Mouse (Mus musculus): Measurements from ENCODE around the gene AF067063. TPM values are rescaled to one million over a fixed set of nuclear protein-coding genes. Genes with fewer than 3 reads are reported as not detected.
"Not testable (repeated sequence)": the region's sequence is repeated elsewhere in the genome, so short reads cannot be mapped to it uniquely, and the experiment has no call there.

The AF067063 gene
- not detected for total RNA-seq (2022)

DNA sequence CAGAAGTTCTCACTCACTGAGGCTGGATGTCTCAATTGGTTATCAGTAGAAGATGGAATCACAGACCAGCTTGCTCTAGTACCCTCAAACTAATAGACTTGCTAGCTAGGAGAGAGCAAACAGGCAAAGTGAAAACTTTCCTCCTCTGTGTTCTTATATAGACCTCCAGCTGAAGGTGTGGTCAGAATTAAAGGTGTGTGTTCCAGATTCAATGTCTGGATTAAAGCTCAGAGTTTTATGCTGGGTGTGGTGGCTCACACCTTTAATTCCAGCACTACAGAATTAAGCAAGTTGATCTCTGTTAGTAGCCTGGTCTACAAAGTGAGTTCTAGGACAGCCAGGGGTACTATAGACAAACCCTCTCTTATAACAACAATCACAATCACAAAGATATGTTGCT, at the start of gene AF067063:
Gene AF067063 (minus strand): TSS at position 101 of the 400 bp plus-strand sequence.
- not testable (repeated sequence) for DNase-seq (ENCODE audit: low spot score)

DNA sequence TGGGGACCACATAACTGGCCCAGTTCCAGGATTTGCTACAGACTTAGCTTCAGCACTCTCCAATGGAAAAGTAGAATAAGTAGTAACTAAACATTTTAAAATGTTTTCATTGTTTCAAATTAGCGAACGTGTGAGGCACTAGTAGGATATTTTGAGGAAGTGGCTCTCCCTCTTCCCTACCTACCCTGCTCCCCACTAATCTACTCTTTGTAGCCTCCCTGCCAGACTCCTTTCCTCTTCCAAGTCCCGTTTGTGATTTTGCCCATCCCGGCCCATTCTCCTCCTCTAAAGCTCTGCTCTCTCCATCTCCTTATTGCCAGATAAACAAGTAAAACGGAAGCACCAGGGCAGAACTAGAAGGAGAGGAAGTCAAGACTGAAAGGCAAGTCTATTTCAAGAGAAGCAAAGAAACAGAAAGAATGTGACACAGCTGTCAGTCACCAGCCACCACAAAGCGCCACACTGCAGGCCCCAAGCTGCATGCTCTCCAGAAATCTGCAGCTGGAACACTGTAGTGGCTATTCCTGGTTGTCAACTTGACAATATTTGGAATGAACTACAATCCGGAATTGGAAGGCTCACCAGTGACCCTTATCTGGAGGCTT, 34.5 kb upstream of the AF067063 start:
- DNase-seq (ENCODE audit: low spot score), result not testable (repeated sequence)

DNA sequence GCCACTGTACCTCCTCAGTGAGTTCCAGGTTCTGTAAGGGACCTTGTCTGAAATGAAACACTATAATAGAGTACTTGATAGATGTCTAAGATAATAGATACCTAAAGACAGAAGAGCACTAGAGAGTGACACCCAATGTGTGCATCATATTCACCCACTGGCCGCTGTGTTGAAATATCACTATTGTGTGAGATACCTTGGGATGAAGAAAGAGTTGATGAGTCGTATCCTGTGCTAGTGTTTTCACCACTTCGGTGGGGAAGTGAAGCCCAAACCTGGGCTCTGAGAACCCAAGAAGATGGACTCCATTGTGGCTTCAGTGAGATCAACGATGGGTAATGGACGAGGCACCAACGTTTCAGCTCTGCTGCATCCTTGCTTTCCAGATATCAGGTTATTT, 32.4 kb upstream of the AF067063 start:
- DNase-seq (ENCODE audit: low spot score), result not testable (repeated sequence)

DNA sequence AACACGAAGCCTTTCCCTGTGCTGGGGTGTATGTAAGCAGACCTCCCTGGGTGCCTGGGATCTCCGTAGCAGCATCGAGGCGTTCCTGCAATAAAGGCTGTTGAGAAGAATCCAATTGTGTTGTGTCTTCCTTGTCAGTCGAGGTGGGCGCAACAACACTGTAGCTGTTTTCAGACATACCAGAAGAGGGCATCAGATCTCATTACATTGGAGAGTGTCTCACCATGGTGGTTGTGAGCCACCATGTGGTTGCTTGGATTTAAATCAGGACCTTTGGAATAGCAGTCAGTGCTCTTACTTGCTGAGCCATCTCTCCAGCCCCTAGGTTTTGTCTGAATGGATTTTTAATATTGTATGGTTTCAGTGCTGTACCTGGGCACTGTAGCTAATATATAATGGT, 10.0 kb upstream of the AF067063 start:
- DNase-seq (ENCODE audit: low spot score), result not testable (repeated sequence)

DNA sequence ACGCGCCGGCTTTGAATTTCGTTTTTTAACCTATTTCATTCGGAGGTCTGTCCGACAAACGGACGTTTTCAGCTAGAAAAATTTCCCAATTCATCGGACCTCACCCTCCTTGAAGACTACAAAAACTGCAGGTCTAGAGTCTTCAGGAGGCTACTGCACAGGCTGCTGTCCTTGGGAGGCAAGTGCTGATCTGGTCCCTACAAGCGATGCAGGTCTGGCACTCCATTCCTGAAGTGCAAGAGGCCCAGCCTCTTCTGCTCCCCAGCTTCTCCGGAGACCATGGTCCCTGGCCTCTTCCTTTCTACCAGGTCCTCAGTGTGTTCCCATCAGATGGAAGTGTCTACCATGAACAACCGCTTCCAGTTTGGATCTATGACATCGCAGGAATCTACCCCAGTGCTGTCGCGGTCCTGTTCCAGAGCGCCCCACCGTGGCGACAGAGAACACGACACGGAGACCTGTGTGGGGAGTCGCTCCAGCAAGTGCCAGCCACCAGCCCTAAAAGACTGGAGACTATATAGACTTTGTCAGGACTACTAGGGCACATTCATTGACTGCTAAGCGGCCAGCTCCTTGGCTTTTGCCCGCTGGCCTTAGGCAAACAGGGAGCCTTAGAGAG, 7.8 kb upstream of the AF067063 start:
- not testable (repeated sequence) for DNase-seq (ENCODE audit: low spot score)

DNA sequence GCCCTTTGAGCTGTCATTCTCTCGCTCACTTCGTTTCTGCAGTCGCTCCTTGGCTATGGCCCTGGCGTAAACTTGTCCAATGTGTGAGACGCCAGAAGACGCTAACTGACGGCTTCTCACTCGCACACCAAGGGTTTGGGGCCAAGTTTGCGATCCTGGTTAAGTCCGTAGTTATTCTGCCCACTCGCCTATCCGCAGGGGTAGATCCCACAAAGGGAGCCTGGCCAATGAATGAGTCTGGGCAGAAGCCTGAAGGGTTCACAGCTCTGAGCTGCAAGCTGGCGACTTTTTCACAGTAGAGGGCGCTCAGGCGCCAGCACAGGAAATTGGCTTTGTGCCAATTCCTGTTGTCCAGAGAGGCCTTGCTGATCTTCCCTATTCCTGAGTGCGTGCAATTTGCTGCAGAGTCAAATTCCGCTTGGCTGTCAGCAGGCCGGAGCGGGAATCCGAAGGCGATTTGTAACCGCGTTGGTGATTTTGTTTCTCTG, 6.4 kb upstream of the AF067063 start:
- peak; percentile 7 for DNase-seq (ENCODE audit: low spot score)

DNA sequence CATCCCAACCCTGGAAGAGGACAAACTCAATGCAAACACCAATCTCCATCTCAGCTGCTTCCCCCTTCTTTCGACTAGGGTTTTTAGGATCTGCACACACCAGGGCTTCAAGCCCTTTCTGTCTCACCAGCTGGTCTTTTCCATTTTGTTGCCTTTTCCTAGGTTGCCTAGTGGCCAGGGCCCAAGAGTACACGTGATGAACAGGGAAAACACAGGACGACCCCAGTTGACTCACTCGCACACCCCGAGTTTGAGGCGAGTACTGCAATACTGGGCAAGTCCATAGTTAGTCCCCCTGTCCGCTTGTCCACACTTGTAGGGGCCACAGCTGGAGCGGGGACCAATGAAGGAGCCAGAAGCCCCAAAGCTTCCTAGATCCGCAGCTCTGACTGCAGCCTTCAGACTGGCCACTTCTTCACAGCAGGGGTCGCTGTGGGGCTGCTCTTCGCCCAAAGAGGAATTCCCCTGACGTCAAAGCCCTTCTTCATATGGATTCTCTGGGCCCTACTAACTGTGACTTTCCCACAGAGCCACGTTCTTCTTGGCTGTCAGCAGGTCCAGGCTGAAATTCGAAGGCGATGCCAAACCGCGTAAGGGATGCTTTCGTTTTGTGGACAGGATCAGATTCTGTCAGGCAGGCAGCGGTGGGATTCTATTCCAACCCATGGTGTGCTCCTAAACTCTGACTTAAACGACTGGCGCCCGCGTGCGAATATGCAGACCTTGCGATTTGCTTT, 5.5 kb upstream of the AF067063 start, which contains the start of gene D13Ertd608e:
Gene D13Ertd608e (plus strand): TSS at position 687 of the 737 bp plus-strand sequence.
- DNase-seq (ENCODE audit: low spot score), result peak; percentile 19

DNA sequence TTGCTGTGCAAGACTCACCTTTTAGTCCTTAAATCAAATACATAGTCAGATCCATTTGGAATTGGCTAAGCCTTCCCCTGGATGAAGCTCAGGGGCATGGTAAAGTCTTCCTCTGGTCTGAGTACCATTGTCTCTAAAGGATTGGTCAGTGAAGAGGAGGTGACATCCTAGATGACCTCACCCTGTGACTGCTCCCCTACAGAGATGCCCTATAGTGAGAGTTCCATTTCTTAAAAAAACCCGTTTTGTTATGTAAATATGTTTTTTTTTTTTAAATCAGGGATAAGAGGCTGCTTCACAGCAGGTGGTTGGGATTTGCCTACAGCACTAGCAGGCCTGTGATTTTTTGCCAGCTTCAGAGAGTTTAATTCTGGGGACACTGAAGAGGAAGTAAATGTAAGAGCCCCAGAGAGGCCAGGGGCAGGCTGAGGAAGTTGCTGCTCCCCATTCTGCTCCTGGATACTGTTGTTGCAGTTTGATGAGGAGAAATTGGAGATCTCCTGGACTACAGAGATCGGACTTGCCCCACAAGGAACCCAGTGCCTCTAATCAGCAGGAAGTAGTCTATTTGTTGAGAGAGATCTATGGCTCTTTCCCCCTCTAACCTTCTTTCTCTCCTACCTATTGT, 12.3 kb downstream of the AF067063 start:
- no peak for DNase-seq (ENCODE audit: low spot score)

DNA sequence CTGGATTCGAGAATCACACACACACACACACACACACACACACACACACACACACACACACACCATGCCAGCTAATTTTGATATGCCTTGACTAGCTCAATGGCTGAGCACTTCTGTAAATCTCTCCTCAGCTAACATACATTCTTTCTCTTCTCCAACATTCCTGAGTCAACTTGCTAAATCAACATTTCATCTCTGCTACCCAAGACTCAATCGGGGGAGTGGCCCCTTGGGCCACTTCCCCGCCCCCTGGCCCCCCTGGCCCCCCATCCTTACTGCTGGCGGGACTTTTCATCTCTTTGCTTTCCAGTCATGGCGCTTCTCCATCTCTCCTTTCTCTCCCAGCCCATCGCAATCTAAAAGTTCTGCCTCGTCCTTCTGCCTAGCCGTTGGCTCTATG, 13.2 kb downstream of the AF067063 start:
- no peak for DNase-seq (ENCODE audit: low spot score)

DNA sequence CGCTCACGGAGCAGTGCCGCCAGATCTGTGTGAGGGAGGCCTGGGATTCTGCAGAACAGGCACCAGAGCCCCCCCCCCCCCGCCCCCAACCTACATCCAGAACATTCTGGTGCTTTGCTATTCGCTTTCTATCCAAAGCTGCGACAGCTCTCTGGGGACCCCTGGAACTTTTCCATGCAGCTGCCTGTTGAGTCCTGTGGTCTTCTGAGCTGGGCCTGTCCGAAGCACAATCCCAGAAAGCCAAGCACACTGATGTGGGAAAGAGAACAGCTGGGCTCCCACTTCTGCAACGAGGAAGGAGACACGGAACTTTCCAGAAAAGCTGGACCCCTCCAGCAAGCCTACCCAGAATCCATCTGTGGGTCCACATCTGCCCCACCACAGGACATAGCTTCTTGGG, 20.0 kb downstream of the AF067063 start:
- no peak for DNase-seq (ENCODE audit: low spot score)

DNA sequence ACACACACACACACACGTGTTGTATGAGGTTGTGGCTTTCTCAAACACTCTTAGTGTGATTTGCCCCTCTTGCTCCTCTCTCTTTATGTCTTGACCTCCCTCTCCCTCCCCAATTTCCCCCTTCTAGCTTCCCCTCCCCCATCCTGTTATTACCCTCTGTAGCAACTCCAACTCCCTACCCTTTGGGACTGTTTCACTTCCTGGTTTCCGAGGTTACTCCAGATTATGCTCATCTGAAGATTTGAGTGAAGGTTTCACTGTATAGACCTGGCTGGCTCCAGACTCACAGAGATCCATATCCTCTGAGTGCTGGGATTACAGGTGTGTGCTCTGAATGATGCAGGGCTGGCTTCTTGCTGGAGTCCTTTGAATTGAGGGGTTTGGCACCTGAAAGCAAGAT, 21.1 kb downstream of the AF067063 start:
- DNase-seq (ENCODE audit: low spot score), result no peak

DNA sequence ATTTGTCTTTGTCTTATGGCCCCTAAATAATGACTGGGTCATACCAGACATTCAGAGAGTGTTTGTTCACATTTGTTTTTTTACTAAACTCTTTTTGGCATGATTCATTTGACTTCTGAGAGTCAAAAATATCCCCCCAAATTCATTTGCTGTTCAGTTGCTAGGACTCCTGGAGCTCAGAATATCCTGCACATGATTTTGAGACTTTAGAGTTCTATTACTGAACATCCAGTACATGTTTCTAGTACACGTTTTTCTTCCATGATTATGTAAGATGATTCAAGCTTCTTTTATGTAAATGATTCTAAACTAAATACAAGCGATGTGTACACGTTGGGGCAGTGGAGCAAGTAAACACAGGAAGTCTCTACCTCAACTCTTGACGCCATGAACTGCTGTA, 32.4 kb downstream of the AF067063 start:
- no peak for DNase-seq (ENCODE audit: low spot score)

DNA sequence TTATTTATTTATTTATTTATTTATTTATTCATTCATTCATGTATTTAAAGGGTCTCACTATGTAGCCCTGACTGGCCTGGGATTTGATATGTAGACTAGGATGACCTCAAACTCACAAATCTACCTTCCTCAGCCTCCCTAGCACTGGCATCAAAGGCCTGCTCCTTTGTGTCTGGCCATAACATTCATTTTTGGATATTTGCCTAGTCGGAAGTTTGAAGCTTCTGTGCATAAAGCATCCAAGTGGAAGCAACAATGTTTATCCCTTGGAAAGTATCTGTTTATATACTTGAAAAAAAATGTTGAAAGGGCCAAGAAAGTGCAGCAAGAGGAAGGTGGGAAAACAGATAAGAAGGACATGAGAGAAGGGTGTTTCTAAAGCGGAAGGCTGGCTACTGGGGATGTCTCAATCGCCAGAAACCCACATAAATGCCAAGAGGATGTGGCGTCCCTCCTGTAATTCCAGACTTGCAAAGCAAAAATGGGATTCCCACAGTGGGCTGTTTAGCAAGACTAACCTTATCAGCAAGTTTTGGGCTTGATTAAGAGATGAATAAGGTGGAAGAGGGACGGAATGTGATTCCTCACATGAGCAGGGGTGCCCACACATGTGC, 37.1 kb downstream of the AF067063 start:
- no peak for DNase-seq (ENCODE audit: low spot score)

DNA sequence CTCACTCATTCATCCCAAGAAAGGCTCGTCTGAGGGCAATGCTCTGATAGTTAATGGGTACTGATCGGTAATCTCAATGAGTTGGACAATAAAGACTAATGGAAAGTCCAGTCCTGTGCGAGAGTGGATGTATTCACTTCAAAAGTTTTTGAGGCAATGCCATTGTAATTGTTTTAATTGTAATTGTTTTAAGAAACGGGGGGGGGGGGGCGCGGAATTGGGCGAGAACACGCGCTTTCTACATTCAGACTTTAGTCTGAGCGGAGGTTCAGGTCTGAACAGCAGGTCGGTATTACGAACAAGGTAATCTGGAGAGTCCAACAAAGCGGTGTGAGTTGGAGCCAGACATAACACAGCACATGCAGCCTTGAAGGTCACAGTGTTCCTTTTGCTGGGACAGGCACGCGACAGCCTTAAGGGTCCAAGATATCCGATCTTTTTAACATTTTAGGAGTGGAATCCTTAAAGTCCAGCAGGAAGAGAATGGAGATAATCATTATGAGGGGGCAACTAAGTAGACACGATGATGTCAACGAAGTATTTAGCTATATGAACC, 38.4 kb downstream of the AF067063 start:
- peak; percentile 5 for DNase-seq (ENCODE audit: low spot score)

DNA sequence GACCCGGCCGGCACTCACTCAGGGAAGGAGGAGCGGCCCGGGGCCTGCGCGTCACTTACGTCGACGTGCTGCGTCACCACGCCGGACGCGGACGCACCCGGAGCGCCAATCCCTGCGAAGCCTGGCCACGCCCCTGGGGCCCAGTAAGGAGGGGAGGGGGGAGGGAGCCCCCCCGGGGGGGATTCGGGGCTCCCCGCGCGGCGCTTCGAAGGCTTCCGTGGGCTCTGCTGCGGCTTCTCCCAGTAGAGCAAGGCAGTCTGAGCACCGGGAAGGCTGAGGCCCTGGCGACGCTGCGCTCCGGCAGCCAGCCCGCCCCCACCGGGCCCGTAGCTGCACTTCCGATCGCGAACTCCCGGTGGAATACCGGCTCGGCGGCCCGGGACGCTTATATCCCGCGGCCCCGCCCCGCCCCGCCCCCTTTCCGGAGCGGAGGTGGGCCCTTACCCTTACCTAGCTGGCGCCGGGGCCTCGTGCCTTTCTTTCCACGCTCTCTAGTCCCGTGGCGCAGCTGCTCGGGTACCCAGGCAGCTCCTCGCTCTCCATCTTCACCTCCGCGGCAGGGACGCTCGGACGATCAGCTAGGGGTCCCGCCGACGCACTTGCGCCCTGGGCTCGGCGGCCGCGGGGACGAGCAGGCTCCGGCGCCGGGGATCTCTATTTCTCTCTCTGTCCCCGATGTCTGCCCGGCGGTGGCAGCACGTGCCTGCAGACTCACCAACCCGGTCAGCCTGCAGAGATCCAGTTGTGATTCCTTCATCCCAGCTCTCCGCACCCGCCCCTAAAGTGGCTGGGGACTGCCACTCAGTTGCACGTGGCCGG, 39.0 kb downstream of the AF067063 start, which contains the start of gene Zfp131:
Gene Zfp131 (minus strand): TSS at position 129 of the 819 bp plus-strand sequence.
- peak; percentile 90 for DNase-seq (ENCODE audit: low spot score)

DNA sequence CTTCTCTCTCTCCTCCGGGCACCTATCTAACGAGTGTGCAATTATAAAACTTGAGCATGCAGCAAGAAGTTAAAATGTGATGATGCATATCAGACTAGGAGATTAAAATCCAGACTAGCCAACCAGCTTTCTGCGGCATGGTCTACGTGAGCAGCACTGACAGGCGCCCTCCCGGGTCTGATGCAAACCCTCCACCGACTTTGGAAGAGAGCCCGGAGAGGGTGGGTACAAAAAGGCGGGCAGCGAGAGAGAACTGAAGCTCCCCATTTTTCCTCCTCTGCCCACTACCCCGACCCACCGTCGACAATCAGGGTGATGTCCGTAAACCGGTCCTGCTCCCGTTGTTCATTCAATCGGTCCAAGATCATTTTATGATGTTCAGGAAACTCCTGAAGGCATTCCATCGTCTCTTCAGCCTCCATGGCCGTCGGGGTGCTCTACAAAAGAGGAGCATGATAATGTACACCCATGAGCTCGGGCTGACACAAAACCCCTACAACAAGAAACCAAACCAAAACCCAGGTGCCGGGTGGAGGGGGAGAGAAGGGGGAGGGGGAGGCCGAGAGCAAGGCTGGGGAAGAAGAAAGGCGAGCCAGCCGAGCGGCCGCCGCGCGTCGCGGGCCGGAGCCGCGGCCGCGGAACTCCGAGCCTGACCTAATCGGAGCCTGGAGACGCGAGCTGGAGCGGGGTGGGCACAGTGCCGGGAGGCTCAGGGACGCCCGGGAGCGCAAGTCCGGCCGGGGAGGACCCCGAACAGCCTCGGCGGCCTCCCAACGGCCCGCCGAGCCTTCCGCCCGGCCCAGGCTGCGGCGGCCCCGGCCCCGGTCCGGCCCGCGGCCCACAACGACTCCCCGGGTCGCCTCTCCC, 39.9 kb downstream of the AF067063 start:
- DNase-seq (ENCODE audit: low spot score), result peak; percentile 24

DNA sequence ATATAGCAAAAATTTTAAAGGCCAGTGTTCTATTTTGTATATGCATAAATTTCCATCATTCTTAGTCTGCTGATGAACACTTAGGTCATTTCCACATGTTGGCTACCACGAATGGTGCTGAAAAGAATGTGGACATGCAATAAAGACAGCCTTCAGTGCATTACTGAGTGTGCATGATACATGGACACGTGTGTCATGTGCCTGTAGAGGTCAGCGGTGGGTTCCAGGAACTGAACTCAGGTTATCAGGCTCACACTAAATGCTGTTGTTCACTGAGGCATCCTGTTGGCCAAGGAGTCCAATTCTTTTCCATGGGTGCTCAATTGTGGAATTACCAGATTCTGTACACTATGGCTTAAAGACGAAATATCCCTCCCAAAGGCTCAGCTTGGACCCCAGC, 46.4 kb downstream of the AF067063 start:
- DNase-seq (ENCODE audit: low spot score), result no peak
